ENCODE assay signal across 9 mouse cellular contexts in the genomic region with DNA sequence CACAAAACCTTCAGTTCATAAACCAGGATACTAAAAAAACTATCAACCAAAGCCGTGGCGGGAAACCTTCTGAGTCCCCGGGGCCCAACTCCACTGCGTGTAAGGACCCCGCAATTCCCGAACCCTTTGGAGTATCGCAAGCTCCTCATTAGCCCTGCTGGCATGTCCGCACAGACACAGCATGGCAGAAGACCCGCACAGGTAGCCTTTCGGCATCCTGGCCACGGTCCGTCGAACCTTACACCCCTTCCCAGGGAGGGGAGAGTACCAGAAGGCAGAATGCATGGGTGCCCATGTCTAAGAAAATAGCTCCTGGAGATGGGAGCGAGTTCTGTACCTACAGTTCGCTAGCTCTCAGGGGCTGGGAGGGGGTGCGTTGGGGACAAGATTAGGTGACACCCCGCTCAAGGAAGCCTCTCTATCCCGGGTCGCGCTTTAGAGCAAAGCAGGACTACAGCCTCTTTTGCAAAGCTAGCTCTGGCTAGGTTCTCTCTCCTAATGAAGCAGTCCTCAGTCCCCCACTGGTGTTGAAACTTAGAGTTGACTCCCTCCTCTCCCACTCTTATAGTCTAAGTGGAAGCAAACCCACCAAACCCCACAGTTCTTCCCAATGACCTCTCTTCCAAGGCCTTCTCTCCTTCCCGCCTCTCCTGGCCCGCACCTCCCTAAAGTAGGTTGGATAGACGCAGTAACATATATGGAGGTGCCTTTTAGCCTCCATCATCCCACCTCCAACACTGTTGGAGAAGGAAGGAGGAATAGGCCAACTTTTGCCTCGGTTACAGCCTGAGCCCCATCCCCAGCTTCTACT. TPM values are rescaled to one million over a fixed set of nuclear protein-coding genes. Genes with fewer than 3 reads are reported as not detected.
A peak's percentile ranks its signal among the peaks of the same experiment; 100 is the strongest.
DNase-seq lines count a peak whose midpoint lies in the region; ATAC-seq and TF ChIP-seq lines count a peak whose summit lies in the region.
"Had no signal": no experiment of that assay in that cellular context is flagged by ENCODE, and none has a peak within 500 bp of the region (broad histone marks: within the 10 kb centered on the region; RNA-seq: fewer than 3 reads in every experiment).

No protein-coding gene starts in this region.

- H3K27ac ChIP-seq in kidney, embryonic 16.5 days (ENCODE audit: low read length): peak overlapping the region; percentile 68
- no peak overlapping the region for H3K27ac ChIP-seq in embryonic fibroblast, embryonic 13.5 days (ENCODE audit: insufficient read depth, low read length)
- H3K27ac ChIP-seq in intestine, postnatal 0 days (ENCODE audit: low read depth, low read length): peak overlapping the region; percentile 9; the same call in 1 of the 2 replicates

- no peak for DNase-seq in kidney, adult 11 months
- peak; percentile 61 for DNase-seq in neural tube, embryonic 10.5 days (ENCODE audit: extremely low spot score, low spot score)
- no peak for DNase-seq in right cerebral cortex, adult 18-20 months
- DNase-seq in spleen, postnatal 36 days (ENCODE audit: low spot score in 2 of 2): no peak
- no peak for DNase-seq in MN1 (ENCODE audit: low spot score)
- DNase-seq: cerebellum, adult 18-20 months had no signal

- 4% methylated on average over 24 of the region's 24 CpGs for WGBS in kidney, embryonic 16.5 days
- 7% methylated on average over 24 of the region's 24 CpGs for WGBS in intestine, postnatal 0 days

- no peaks in the 10 kb centered on the region for H3K9me3 ChIP-seq in kidney, embryonic 16.5 days (ENCODE audit: low read length)
- no peaks in the 10 kb centered on the region for H3K9me3 ChIP-seq in intestine, postnatal 0 days (ENCODE audit: control insufficient read depth)

- H3K36me3 ChIP-seq in kidney, embryonic 16.5 days (ENCODE audit: insufficient read depth, low read length): no peaks in the 10 kb centered on the region
- no peaks in the 10 kb centered on the region for H3K36me3 ChIP-seq in intestine, postnatal 0 days (ENCODE audit: control insufficient read depth, insufficient read depth)

- no peak for TF ChIP-seq CTCF in embryonic fibroblast, embryonic 13.5 days (IDR thresholded peaks at IDR 0.05; ENCODE audit: borderline replicate concordance, insufficient read depth, low read length)
- no peak for TF ChIP-seq CTCF in intestine, postnatal 0 days (IDR thresholded peaks at IDR 0.05; ENCODE audit: low read depth)

- H3K4me2 ChIP-seq in kidney, embryonic 16.5 days (replicated peaks; ENCODE audit: low read depth, low read length): peak overlapping the region; percentile 67
- H3K4me2 ChIP-seq in intestine, postnatal 0 days (replicated peaks; ENCODE audit: low read depth): peak overlapping the region; percentile 85

- TF ChIP-seq POLR2A in embryonic fibroblast, embryonic 13.5 days (IDR thresholded peaks at IDR 0.05; ENCODE audit: low read depth, low read length): 0 out of 2 replicates have a peak, but pooled peaks have one; percentile 10

- H3K4me3 ChIP-seq in kidney, embryonic 16.5 days (ENCODE audit: low read length): peak overlapping the region; percentile 65
- H3K4me3 ChIP-seq in embryonic fibroblast, embryonic 13.5 days (ENCODE audit: insufficient read depth, low read length): peak overlapping the region; percentile 66
- peak overlapping the region; percentile 62 for H3K4me3 ChIP-seq in intestine, postnatal 0 days (ENCODE audit: low read depth, low read length)

- no peak for ATAC-seq in kidney, embryonic 16.5 days (ENCODE audit: low FRiP score, low TSS enrichment)
- no peak for ATAC-seq in intestine, postnatal 0 days

- peak overlapping the region; percentile 74 for H3K9ac ChIP-seq in kidney, embryonic 16.5 days (replicated peaks; ENCODE audit: low read length)
- peak overlapping the region; percentile 31 for H3K9ac ChIP-seq in intestine, postnatal 0 days (ENCODE audit: low read depth, low read length)

- H3K27me3 ChIP-seq in kidney, embryonic 16.5 days (ENCODE audit: insufficient read depth, low read length): peaks cover 22% of the 10 kb centered on the region
- peaks cover 52% of the 10 kb centered on the region for H3K27me3 ChIP-seq in intestine, postnatal 0 days (replicated peaks; ENCODE audit: control insufficient read depth, insufficient read depth, low read length)

- H3K4me1 ChIP-seq in kidney, embryonic 16.5 days (ENCODE audit: insufficient read depth, low read length): peaks cover 41% of the 10 kb centered on the region
- no peaks in the 10 kb centered on the region for H3K4me1 ChIP-seq in embryonic fibroblast, embryonic 13.5 days (ENCODE audit: control insufficient read depth, insufficient read depth, low read length)
- H3K4me1 ChIP-seq in intestine, postnatal 0 days (replicated peaks; ENCODE audit: control insufficient read depth, insufficient read depth, low read length): no peaks in the 10 kb centered on the region

RNA-seq across cellular contexts. Expression of gene Bmp4, which starts 0.8 kb away (rescaled TPM):
- polyA plus RNA-seq in kidney, embryonic 16.5 days (2015; fragmentation: Nextera tagmentation; extraction: Ambion mirVana): 43.0 and 43.3 TPM in 2 replicates
- 33.6 and 43.7 TPM in 2 replicates for polyA plus RNA-seq in embryonic fibroblast, embryonic 13.5 days (2011; ENCODE audit: insufficient read length, low read depth, missing spikeins)
- polyA plus RNA-seq in intestine, postnatal 0 days (2015; fragmentation: Nextera tagmentation; extraction: Ambion mirVana): 20.2 and 23.9 TPM in 2 replicates

RNA-seq across cellular contexts. Expression of gene Gm15217, which starts 10.4 kb away (rescaled TPM):
- 0.96 and 2.6 TPM in 2 replicates for polyA plus RNA-seq in kidney, embryonic 16.5 days (2015; fragmentation: Nextera tagmentation; extraction: Ambion mirVana)
- polyA plus RNA-seq in embryonic fibroblast, embryonic 13.5 days (2011; ENCODE audit: insufficient read length, low read depth, missing spikeins): not detected in 2 replicates
- not detected in 2 replicates for polyA plus RNA-seq in intestine, postnatal 0 days (2015; fragmentation: Nextera tagmentation; extraction: Ambion mirVana)
